Mouse (Mus musculus) bone marrow, adult 2 months (tissue): ENCODE results near the gene Gm9639.

Experiments
- CTCF ChIP-seq: fragments of 200-500 bp; IDR thresholded peaks from 2 replicates; pipeline ENCODE4 v1.5.1; 2011; ENCODE audit warnings: low read length, control low read depth; ENCODE audit not compliant: control insufficient read depth, insufficient read depth
- POLR2A ChIP-seq: fragments of 200-500 bp; IDR thresholded peaks from 2 replicates; pipeline ENCODE4 v1.6.1; 2011; ENCODE audit warnings: low read depth, mild to moderate bottlenecking, control low read depth, low read length, borderline replicate concordance; ENCODE audit not compliant: control insufficient read depth

GRCm38 (mm10) chr10:77804095-77804494, 9.2 kb upstream of the Gm9639 start:
- TF ChIP-seq CTCF: no peak
- no peak for TF ChIP-seq POLR2A
